Mouse (Mus musculus) lung, embryonic 16.5 days (tissue): Measurements from ENCODE around the gene Arap1. TPM values are rescaled to one million over a fixed set of nuclear protein-coding genes. Genes with fewer than 3 reads are reported as not detected.

Experiments
- ATAC-seq: fragments of 200-750 bp; cut with Nextera tagmentation; 2 replicates; pipeline ENCODE4 v1.8.0; 2017; ENCODE audit warnings: low read depth, mild to moderate bottlenecking, moderate library complexity
- H3K27ac ChIP-seq: fragments of 300-500 bp; sonication (generic); 2 replicates; pipeline ENCODE4 v1.5.1; 2014; ENCODE audit warnings: mild to moderate bottlenecking, control low read depth, low read length
- H3K27me3 ChIP-seq: fragments of 300-500 bp; sonication (generic); 2 replicates; pipeline ENCODE4 v1.6.1; 2014; ENCODE audit warnings: low read depth, low read length, mixed read lengths; ENCODE audit not compliant: control insufficient read depth, insufficient read depth
- H3K36me3 ChIP-seq: fragments of 300-500 bp; sonication (generic); 2 replicates; pipeline ENCODE4 v1.6.1; 2014; ENCODE audit warnings: low read length; ENCODE audit not compliant: control insufficient read depth, insufficient read depth
- H3K4me1 ChIP-seq: fragments of 300-500 bp; sonication (generic); replicated peaks from 2 replicates; pipeline ENCODE4 v1.6.1; 2014; ENCODE audit warnings: low read length, mixed read lengths; ENCODE audit not compliant: control insufficient read depth, insufficient read depth
- H3K4me2 ChIP-seq: fragments of 300-500 bp; sonication (generic); 2 replicates; pipeline ENCODE4 v1.6.1; 2014; ENCODE audit warnings: low read depth, low read length, control low read depth
- H3K4me3 ChIP-seq: fragments of 300-500 bp; sonication (generic); 2 replicates; pipeline ENCODE4 v1.5.1; 2014; ENCODE audit warnings: mild to moderate bottlenecking, low read length, control low read depth
- H3K9ac ChIP-seq: fragments of 300-500 bp; sonication (generic); 2 replicates; pipeline ENCODE4 v1.6.1; 2014; ENCODE audit warnings: low read length, control low read depth
- H3K9me3 ChIP-seq: fragments of 300-500 bp; sonication (generic); 2 replicates; pipeline ENCODE4 v1.6.1; 2016; ENCODE audit warnings: low read length; ENCODE audit not compliant: control insufficient read depth
- WGBS: fragments of 180-500 bp; shearing (Covaris S2); extraction: QIAGEN DNeasy Blood & Tissue Kit; methylation state at CpG from one replicate; pipeline ENCODE4 v1.1.7; 2014; 5-methylcytosine and 5-hydroxymethylcytosine counted together
- polyA plus RNA-seq: library from polyadenylated mRNA; unstranded; fragments of >200 nt; fragmentation: Nextera tagmentation; extraction: Ambion mirVana; gene quantifications from 2 replicates; pipeline ENCODE4 v1.2.1, GENCODE M21; 2015

The Arap1 gene
- polyA plus RNA-seq, 1 experiment from 2014 or later, result 118 TPM

DNA sequence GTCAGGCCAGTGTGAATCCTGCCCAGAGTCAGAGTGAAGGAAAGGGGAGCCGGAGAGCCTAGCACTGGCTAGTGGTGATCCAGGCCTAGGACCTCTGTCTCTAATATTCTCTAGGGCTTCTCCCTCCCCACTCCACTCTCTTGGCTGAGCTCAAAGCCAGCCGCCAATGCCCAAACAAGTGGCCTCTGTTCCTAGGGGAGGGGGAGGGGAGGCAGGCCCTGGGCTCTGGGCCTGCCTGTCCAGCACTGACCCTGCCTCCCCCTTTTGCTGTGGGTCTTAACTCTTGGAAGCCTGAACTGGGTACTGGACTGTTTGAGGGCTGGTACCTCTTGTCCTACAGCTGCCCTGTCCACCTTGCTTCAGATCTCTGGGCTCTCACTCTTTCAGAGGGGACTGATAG lies 2.0 kb downstream of the Arap1 start:
- WGBS, result 42% methylated on average over 2 of the region's 2 CpGs
- Histone ChIP-seq H3K4me3 (no peak overlapping the region), H3K27ac (no peak overlapping the region), H3K4me2 (no peak overlapping the region), H3K9me3 (no peaks in the 10 kb centered on the region), H3K4me1 (peaks cover 19% of the 10 kb centered on the region), H3K9ac (no peak overlapping the region), H3K36me3 (no peaks in the 10 kb centered on the region), H3K27me3 (no peaks in the 10 kb centered on the region)
- ATAC-seq, result no peak

DNA sequence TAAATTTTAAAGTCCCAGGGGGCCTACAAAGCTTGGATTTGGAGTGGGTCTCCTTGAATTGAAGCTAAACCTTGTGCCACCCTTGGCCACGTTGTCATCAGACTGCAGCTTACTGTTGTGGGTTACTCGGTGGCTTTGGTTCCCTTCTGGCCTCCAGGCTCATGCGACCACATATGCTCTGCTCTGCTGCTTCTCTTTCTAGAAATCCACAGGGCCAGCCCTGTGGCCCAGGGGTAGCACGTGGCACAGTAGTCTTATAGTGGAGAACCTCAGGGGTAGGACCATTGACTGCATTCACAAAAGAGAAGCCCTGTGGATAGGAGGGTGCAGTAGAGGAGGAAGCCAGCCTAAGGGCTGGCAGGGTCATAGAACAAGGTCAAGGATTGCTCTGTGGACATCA lies 4.5 kb downstream of the Arap1 start:
- WGBS, result 73% methylated on average over 4 of the region's 4 CpGs
- H3K27me3 ChIP-seq, result no peaks in the 10 kb centered on the region
- no peak for ATAC-seq

DNA sequence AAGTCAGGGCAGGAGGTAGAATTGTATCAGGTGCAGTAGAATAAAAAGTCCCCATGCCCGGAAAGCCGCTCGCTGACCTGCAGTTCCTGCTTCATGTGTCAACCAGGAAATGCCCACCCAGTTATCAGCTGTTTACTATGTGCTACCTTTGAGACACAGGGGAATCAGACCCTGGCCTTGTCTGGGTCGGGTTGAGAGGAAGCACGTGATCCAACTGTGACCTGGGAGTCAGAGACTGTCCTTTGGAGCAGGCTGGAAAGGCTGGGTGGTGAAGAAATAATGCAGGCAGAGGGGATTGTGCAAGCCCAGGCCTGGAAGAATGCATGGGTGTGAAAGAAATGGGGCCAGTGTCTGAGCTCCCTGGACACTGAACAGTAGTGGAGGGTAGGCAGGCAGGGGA lies 6.6 kb downstream of the Arap1 start:
- peak; percentile 72 for ATAC-seq
- Histone ChIP-seq H3K9me3 (no peaks in the 10 kb centered on the region), H3K27me3 (no peaks in the 10 kb centered on the region), H3K4me1 (peaks cover 12% of the 10 kb centered on the region), H3K4me2 (no peak overlapping the region), H3K27ac (no peak overlapping the region), H3K4me3 (no peak overlapping the region), H3K9ac (no peak overlapping the region), H3K36me3 (no peaks in the 10 kb centered on the region)
- 51% methylated on average over 5 of the region's 5 CpGs for WGBS

More for the DNA sequence above, 4.5 kb downstream of the Arap1 start:
- H3K4me1 ChIP-seq, result peaks cover 23% of the 10 kb centered on the region
- H3K4me3 ChIP-seq, result no peak overlapping the region
- H3K36me3 ChIP-seq, result no peaks in the 10 kb centered on the region
- H3K4me2 ChIP-seq, result no peak overlapping the region
- no peak overlapping the region for H3K9ac ChIP-seq
- H3K9me3 ChIP-seq, result no peaks in the 10 kb centered on the region
- H3K27ac ChIP-seq, result no peak overlapping the region

DNA sequence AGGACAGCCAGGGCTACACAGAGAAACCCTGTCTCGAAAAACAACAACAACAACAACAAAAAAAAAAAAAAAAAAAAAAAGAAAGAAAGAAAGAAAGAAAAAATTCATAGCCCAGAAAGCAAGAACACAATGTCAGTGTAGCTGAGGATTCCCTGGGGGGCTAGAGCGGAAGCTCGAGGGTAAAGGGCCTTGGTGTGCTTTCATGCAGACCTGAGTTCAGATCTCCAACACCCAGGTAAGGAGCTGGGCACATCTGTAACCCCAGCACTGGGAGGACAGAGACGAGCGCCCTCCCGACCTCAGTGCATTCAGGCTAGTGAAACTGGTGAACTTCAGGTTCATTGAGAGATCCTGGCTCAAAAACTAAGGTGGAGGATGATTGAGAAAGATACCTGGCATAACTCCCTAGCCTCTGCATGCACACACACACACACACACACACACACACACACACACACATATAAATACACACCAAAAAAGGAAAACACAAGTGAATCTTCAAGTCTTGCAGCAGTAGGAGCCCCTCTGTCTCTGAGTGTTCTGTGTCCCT lies 7.8 kb downstream of the Arap1 start:
- Histone ChIP-seq H3K4me1 (peaks cover 13% of the 10 kb centered on the region), H3K4me2 (no peak overlapping the region), H3K27me3 (no peaks in the 10 kb centered on the region), H3K27ac (no peak overlapping the region), H3K36me3 (no peaks in the 10 kb centered on the region), H3K9me3 (no peaks in the 10 kb centered on the region), H3K9ac (no peak overlapping the region), H3K4me3 (no peak overlapping the region)
- WGBS, result 83% methylated on average over 6 of the region's 6 CpGs
- ATAC-seq, result no peak

DNA sequence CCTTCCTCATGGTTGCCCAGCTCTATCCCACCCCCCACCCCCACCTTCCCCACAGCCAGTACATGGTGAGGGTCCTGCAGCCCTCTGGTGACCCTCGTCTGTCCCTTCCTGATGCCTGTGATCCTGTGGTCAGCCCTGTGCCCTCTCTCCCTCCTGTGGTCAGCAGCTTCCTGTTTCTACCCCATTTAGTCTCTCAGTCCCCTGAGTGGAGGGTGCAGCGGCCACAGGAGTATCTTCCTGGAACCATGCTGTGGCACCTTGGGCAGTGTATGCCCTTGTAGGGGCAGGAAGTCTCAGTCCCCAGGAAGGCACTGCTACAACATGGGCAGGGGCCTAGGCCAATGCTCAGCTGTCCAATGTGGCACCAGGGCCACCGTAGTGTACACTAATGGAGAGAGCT lies 9.0 kb downstream of the Arap1 start:
- peaks cover 15% of the 10 kb centered on the region for H3K4me1 ChIP-seq
- no peak overlapping the region for H3K4me2 ChIP-seq
- H3K9me3 ChIP-seq, result no peaks in the 10 kb centered on the region
- no peaks in the 10 kb centered on the region for H3K36me3 ChIP-seq
- ATAC-seq, result no peak
- no peak overlapping the region for H3K27ac ChIP-seq
- no peak overlapping the region for H3K9ac ChIP-seq
- H3K4me3 ChIP-seq, result no peak overlapping the region
- WGBS, result 67% methylated on average over 3 of the region's 3 CpGs
- H3K27me3 ChIP-seq, result no peaks in the 10 kb centered on the region

DNA sequence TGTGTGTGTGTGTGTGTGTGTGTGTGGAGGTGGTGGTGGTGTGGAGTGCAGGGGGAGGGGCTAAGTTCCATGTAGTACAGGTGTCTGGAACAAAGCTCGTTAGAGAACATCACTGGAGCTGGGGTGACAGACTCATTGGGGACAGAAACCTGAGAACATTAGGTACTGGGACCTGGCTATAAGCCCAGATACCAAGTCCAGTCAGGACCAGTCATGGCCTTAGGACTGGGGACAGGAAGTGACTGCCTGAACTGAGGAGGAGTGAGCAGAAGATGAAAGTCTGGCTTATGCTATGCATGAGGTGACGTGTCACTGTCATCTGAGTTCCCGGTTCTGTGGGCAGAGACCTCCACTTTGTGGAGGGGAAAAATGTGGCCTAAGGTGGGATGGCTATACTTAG lies 12.5 kb downstream of the Arap1 start:
- no peak overlapping the region for H3K4me2 ChIP-seq
- no peak overlapping the region for H3K9ac ChIP-seq
- no peak for ATAC-seq
- H3K36me3 ChIP-seq, result no peaks in the 10 kb centered on the region
- H3K4me3 ChIP-seq, result no peak overlapping the region
- H3K9me3 ChIP-seq, result no peaks in the 10 kb centered on the region
- H3K27me3 ChIP-seq, result no peaks in the 10 kb centered on the region
- WGBS, result 48% methylated on average over 3 of the region's 3 CpGs
- no peak overlapping the region for H3K27ac ChIP-seq
- H3K4me1 ChIP-seq, result peaks cover 7% of the 10 kb centered on the region; the same call in 1 of the 2 replicates

DNA sequence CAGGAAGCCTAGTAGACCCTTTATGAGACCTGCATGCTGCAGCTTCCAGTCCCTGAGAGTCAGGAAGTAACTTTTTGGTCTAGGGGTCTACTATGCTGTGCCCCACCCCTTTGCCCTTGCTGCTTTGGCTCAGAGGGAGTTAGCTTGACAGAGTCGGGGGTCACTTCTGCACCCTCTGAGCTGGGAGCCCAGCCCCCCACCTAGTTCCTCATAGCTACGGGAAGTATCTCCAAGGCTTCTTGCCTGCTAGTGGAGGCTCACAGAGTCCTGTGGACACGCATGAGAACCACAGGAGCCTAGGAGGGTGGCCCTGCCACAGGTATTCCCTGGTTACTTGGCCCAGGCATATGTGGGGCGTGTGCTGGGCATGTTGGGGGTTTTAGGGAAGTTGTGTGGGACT lies 13.2 kb downstream of the Arap1 start:
- 70% methylated on average over 4 of the region's 4 CpGs for WGBS
- Histone ChIP-seq H3K9ac (no peak overlapping the region), H3K4me3 (no peak overlapping the region), H3K4me2 (no peak overlapping the region), H3K27me3 (no peaks in the 10 kb centered on the region), H3K4me1 (peaks cover 7% of the 10 kb centered on the region; the same call in 1 of the 2 replicates), H3K9me3 (no peaks in the 10 kb centered on the region), H3K36me3 (no peaks in the 10 kb centered on the region), H3K27ac (no peak overlapping the region)
- ATAC-seq, result no peak

DNA sequence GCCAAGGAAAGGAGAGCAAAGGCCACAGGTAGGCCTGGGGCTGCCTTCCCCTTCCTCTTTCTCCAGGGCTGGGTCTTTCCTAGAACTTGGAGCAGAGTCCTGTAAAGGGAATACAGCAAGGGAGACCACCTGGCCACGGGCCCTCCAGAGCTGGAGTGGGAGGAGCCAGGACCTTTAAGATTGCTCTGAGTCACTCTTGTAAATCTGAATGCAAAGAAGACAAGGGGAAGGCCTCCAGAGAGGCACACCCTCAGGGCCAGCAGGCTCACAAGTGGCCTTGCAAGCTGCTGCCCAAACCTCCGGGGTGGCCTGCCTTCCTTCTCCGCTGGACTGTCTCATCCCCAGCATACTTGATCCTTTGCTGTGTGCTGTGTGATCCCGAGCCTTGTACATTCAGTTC lies 13.9 kb downstream of the Arap1 start:
- Histone ChIP-seq H3K4me3 (no peak overlapping the region), H3K9me3 (no peaks in the 10 kb centered on the region), H3K36me3 (no peaks in the 10 kb centered on the region), H3K9ac (peak overlapping the region; percentile 13; the same call in 1 of the 2 replicates), H3K27me3 (no peaks in the 10 kb centered on the region), H3K27ac (no peak overlapping the region), H3K4me2 (no peak overlapping the region), H3K4me1 (peaks cover 4% of the 10 kb centered on the region; the same call in 1 of the 2 replicates)
- peak; percentile 30; the same call in 1 of the 2 replicates for ATAC-seq
- 59% methylated on average over 4 of the region's 4 CpGs for WGBS

DNA sequence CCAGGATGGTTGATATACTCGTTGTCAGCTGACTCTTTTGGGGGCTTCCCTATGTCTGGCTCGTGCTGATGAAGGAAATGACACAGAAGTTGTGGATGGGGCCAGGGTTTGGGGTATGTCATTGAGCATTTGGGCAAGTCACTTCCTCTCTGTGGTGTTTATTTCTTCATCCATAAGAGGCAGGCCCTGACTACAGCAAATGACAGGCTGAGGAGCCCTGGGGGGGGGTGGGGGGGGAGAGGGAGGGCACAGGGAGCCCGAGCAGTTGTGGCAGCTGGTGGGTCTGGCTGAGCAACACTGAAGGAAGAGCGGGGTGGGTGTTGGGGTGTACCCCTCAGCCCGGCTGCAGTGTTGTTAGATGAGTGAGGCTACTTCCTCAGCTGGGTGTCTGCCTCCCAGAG lies 14.9 kb downstream of the Arap1 start:
- H3K27me3 ChIP-seq, result no peaks in the 10 kb centered on the region
- WGBS, result 50% methylated on average over 5 of the region's 5 CpGs
- H3K4me2 ChIP-seq, result no peak overlapping the region
- no peaks in the 10 kb centered on the region for H3K9me3 ChIP-seq
- H3K9ac ChIP-seq, result no peak overlapping the region
- H3K36me3 ChIP-seq, result no peaks in the 10 kb centered on the region
- H3K4me1 ChIP-seq, result 0 out of 2 replicates have a peak, but pooled peaks cover 4% of the 10 kb centered on the region
- no peak overlapping the region for H3K4me3 ChIP-seq
- no peak overlapping the region for H3K27ac ChIP-seq
- ATAC-seq, result no peak

DNA sequence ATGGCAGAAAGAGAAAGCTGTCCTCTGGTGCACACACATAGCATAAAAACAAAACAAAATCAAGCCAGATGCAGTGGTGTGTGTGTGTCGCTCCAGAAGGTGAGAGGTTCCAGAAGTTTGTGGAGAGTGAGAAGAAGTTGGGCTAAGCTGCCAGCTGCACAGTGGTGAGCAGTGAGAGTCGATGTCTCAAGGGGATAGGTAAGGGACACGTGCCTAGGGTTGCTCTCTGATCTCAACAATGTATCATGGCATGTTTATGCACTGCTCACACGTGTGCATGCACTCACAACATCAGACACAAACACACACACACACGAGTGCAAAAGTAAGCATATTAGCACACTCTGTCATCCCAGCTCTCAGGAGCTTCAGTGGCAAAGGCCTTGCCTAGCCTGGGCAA lies 16.0 kb downstream of the Arap1 start:
- Histone ChIP-seq H3K27ac (no peak overlapping the region), H3K9ac (no peak overlapping the region), H3K36me3 (no peaks in the 10 kb centered on the region), H3K27me3 (no peaks in the 10 kb centered on the region), H3K4me1 (peaks cover 4% of the 10 kb centered on the region; the same call in 1 of the 2 replicates), H3K4me3 (no peak overlapping the region), H3K4me2 (no peak overlapping the region), H3K9me3 (no peaks in the 10 kb centered on the region)
- no peak for ATAC-seq
- 75% methylated on average over 5 of the region's 5 CpGs for WGBS
